In the genomic region with DNA sequence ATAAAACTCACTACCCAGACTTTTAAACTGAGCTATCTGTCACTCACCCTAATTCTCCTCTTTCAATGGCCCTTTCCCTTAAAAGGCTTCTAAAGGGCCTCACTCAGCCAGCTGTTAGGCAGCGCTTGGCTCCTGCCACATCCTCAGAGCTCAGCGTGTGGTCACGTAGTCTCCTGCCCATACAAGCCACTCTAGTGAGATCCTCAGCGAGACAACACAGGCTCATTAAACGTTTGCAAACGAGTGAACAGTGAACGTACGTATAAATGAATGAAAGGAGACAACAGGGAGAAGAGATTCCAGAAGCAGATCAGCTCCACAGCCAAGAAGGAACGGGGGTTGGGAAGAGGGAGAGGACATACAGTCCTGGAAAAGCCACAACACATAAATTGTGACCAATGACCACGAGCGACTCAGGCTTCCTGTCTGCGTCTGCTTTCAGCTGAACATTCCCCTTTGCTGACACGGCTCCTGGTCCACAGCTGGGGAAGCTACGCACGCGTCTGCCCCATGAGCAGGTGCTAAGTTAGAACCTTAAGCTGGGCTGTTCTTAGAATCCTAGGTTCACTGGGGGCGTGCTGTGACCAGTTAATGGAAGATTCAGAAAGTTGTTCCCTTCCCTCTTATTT, we compare ENCODE assay signal across 9 mouse cellular contexts. TPM values are rescaled to one million over a fixed set of nuclear protein-coding genes. Genes with fewer than 3 reads are reported as not detected.
A peak's percentile ranks its signal among the peaks of the same experiment; 100 is the strongest.
DNase-seq lines count a peak whose midpoint lies in the region; ATAC-seq and TF ChIP-seq lines count a peak whose summit lies in the region.
"Had no signal": no experiment of that assay in that cellular context is flagged by ENCODE, and none has a peak within 500 bp of the region (broad histone marks: within the 10 kb centered on the region; RNA-seq: fewer than 3 reads in every experiment).

No protein-coding gene starts in this region.

- no peak overlapping the region for H3K4me3 ChIP-seq in forebrain, postnatal 0 days (ENCODE audit: low read depth, low read length)
- H3K4me3 ChIP-seq in limb, embryonic 12.5 days (replicated peaks): no peak overlapping the region
- H3K4me3 ChIP-seq: embryonic facial prominence, embryonic 13.5 days; left cerebral cortex, adult 2 months had no signal

- 11% methylated on average over 17 of the region's 17 CpGs for WGBS in forebrain, postnatal 0 days
- 4% methylated on average over 17 of the region's 17 CpGs for WGBS in limb, embryonic 12.5 days

- H3K27ac ChIP-seq in forebrain, postnatal 0 days (ENCODE audit: low read depth, low read length): no peak overlapping the region
- peak overlapping the region; percentile 74 for H3K27ac ChIP-seq in limb, embryonic 12.5 days
- H3K27ac ChIP-seq: embryonic facial prominence, embryonic 13.5 days; left cerebral cortex, adult 2 months had no signal

- H3K36me3 ChIP-seq in forebrain, postnatal 0 days (ENCODE audit: insufficient read depth): no peaks in the 10 kb centered on the region; the same call in 1 of the 2 replicates
- no peaks in the 10 kb centered on the region for H3K36me3 ChIP-seq in limb, embryonic 12.5 days
- H3K36me3 ChIP-seq: embryonic facial prominence, embryonic 13.5 days had no signal

- peak; percentile 17; the same call in 1 of the 2 replicates for ATAC-seq in forebrain, postnatal 0 days
- peak; percentile 13; the same call in 1 of the 2 replicates for ATAC-seq in limb, embryonic 12.5 days (ENCODE audit: insufficient number of reproducible peaks, insufficient read depth, low FRiP score, low TSS enrichment, low read depth)
- ATAC-seq in frontal cortex, adult (ENCODE audit: low TSS enrichment): no peak

- no peak overlapping the region for H3K9ac ChIP-seq in forebrain, postnatal 0 days
- no peak overlapping the region for H3K9ac ChIP-seq in limb, embryonic 12.5 days (replicated peaks)
- H3K9ac ChIP-seq: embryonic facial prominence, embryonic 13.5 days had no signal

- peak; percentile 12 for DNase-seq in thymus, postnatal 0 days (ENCODE audit: low spot score)
- no peak for DNase-seq in thymus, postnatal 10 days (ENCODE audit: low spot score in 2 of 2)
- DNase-seq in forebrain, postnatal 0 days: no peak
- DNase-seq in left cerebral cortex, adult 9 months (ENCODE audit: low spot score in 2 of 2): no peak
- DNase-seq in ovary, postnatal 14 days (ENCODE audit: low spot score): no peak

- no peak overlapping the region for H3K4me2 ChIP-seq in forebrain, postnatal 0 days (ENCODE audit: low read depth)
- H3K4me2 ChIP-seq in limb, embryonic 12.5 days: peak overlapping the region; percentile 29
- H3K4me2 ChIP-seq: embryonic facial prominence, embryonic 13.5 days had no signal

- H3K4me1 ChIP-seq in forebrain, postnatal 0 days (ENCODE audit: insufficient read depth): peaks cover 20% of the 10 kb centered on the region
- H3K4me1 ChIP-seq in limb, embryonic 12.5 days (replicated peaks): peaks cover 52% of the 10 kb centered on the region

- H3K9me3 ChIP-seq in forebrain, postnatal 0 days (ENCODE audit: low read length): no peaks in the 10 kb centered on the region
- no peaks in the 10 kb centered on the region for H3K9me3 ChIP-seq in limb, embryonic 12.5 days
- H3K9me3 ChIP-seq: embryonic facial prominence, embryonic 13.5 days had no signal

- TF ChIP-seq CTCF in forebrain, postnatal 0 days (IDR thresholded peaks at IDR 0.05; ENCODE audit: low read depth): no peak

- no peaks in the 10 kb centered on the region for H3K27me3 ChIP-seq in forebrain, postnatal 0 days (ENCODE audit: insufficient read depth, low read length)
- H3K27me3 ChIP-seq in limb, embryonic 12.5 days: no peaks in the 10 kb centered on the region
- H3K27me3 ChIP-seq: embryonic facial prominence, embryonic 13.5 days had no signal

RNA-seq across cellular contexts. Expression of a gene that starts 52.3 kb away (rescaled TPM):
- 3.3 and 3.5 TPM in 2 replicates for polyA plus RNA-seq in thymus, postnatal 0 days (2015; fragmentation: Nextera tagmentation; extraction: Ambion mirVana)
- total RNA-seq in forebrain, postnatal 0 days (2014; rRNA removed): 67.9 and 85.8 TPM in 2 replicates
- 19.7 and 35.5 TPM in 2 replicates for polyA plus RNA-seq in forebrain, postnatal 0 days (2015; fragmentation: Nextera tagmentation; extraction: Ambion mirVana)
- polyA plus RNA-seq in limb, embryonic 12.5 days (2016; fragmentation: Nextera tagmentation; extraction: Ambion mirVana): 15.4 and 17.1 TPM in 2 replicates
